Comparison of ENCODE assay signal across 8 mouse cellular contexts in the genomic region with DNA sequence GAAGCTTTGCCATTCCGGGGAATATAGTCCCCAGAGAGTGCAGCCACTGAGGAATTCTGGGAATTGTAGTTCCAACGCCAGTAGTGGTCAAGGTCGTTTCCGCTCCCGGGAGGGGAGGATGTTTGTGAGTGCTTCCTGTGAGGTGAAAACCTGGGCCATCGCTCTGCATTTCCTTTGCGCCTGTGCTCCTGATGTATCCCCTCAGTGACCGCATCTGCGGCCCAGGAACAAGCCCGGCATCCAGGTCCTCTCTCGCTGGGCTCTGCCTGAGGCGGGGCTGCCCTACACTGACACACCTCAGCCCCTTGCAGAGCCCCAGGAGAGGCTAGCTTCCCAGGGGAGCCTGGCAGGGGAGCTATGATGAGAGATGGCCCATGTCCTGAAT. TPM values are rescaled to one million over a fixed set of nuclear protein-coding genes. Genes with fewer than 3 reads are reported as not detected.
A peak's percentile ranks its signal among the peaks of the same experiment; 100 is the strongest.
DNase-seq lines count a peak whose midpoint lies in the region; ATAC-seq and TF ChIP-seq lines count a peak whose summit lies in the region.

Zfp93 (plus strand) TSS at position 133 of the 385 bp plus-strand sequence.

- H3K4me1 ChIP-seq in ES-Bruce4 (ENCODE audit: control insufficient read depth, insufficient read depth, low read length): no peaks in the 10 kb centered on the region
- H3K4me1 ChIP-seq in forebrain, embryonic 15.5 days: peaks cover 12% of the 10 kb centered on the region
- H3K4me1 ChIP-seq in liver, embryonic 16.5 days (ENCODE audit: control insufficient read depth, low read depth, low read length): no peaks in the 10 kb centered on the region
- H3K4me1 ChIP-seq in neural tube, embryonic 13.5 days (replicated peaks): peaks cover 14% of the 10 kb centered on the region

- no peaks in the 10 kb centered on the region for H3K27me3 ChIP-seq in ES-Bruce4 (ENCODE audit: control insufficient read depth, insufficient read depth, low read length, poor library complexity, severe bottlenecking)
- H3K27me3 ChIP-seq in forebrain, embryonic 15.5 days: no peaks in the 10 kb centered on the region
- no peaks in the 10 kb centered on the region for H3K27me3 ChIP-seq in liver, embryonic 16.5 days (ENCODE audit: control insufficient read depth, insufficient read depth, low read depth, low read length)
- no peaks in the 10 kb centered on the region for H3K27me3 ChIP-seq in neural tube, embryonic 13.5 days

- H3K4me2 ChIP-seq in forebrain, embryonic 15.5 days (replicated peaks): peak within 1 kb of the TSS; percentile 81
- H3K4me2 ChIP-seq in liver, embryonic 16.5 days (ENCODE audit: low read depth, low read length): peak within 1 kb of the TSS; percentile 63
- peak within 1 kb of the TSS; percentile 77 for H3K4me2 ChIP-seq in neural tube, embryonic 13.5 days

- peaks cover 9% of the 10 kb centered on the region for H3K36me3 ChIP-seq in ES-Bruce4 (ENCODE audit: control insufficient read depth, insufficient read depth, low read length, poor library complexity, severe bottlenecking)
- H3K36me3 ChIP-seq in forebrain, embryonic 15.5 days: peaks cover 16% of the 10 kb centered on the region
- H3K36me3 ChIP-seq in liver, embryonic 16.5 days (ENCODE audit: control insufficient read depth, insufficient read depth): peaks cover 4% of the 10 kb centered on the region; the same call in 1 of the 2 replicates
- peaks cover 19% of the 10 kb centered on the region for H3K36me3 ChIP-seq in neural tube, embryonic 13.5 days

- TF ChIP-seq EP300 in ES-Bruce4 (IDR thresholded peaks at IDR 0.05; ENCODE audit: insufficient read depth, low read depth, low read length): no peak

- peak; percentile 67 to 72 for DNase-seq in heart, postnatal 14 days
- DNase-seq in large intestine, adult 2 months (ENCODE audit: low read depth, low spot score): peak; percentile 78
- DNase-seq in thymus, adult 18-20 months: peak; percentile 62 to 74

- H3K27ac ChIP-seq in ES-Bruce4 (ENCODE audit: insufficient read depth, low read length): peak within 1 kb of the TSS; percentile 95
- peak within 1 kb of the TSS; percentile 76 for H3K27ac ChIP-seq in forebrain, embryonic 15.5 days (replicated peaks)
- no peak within 1 kb of the TSS for H3K27ac ChIP-seq in liver, embryonic 16.5 days (ENCODE audit: low read length)
- peak within 1 kb of the TSS; percentile 89 for H3K27ac ChIP-seq in neural tube, embryonic 13.5 days (replicated peaks)

- 0% methylated on average over 12 of the region's 12 CpGs for WGBS in forebrain, embryonic 15.5 days
- under 1% methylated on average over 12 of the region's 12 CpGs for WGBS in large intestine, adult 2 months
- WGBS in liver, embryonic 16.5 days (ENCODE audit: insufficient replicate concordance): 5% methylated on average over 12 of the region's 12 CpGs
- WGBS in neural tube, embryonic 13.5 days: under 1% methylated on average over 12 of the region's 12 CpGs

- no peaks in the 10 kb centered on the region for H3K9me3 ChIP-seq in ES-Bruce4 (replicated peaks; ENCODE audit: control insufficient read depth, insufficient read depth, low read length, poor library complexity, severe bottlenecking)
- H3K9me3 ChIP-seq in forebrain, embryonic 15.5 days: no peaks in the 10 kb centered on the region
- no peaks in the 10 kb centered on the region for H3K9me3 ChIP-seq in liver, embryonic 16.5 days (replicated peaks; ENCODE audit: control insufficient read depth, low read length)
- no peaks in the 10 kb centered on the region for H3K9me3 ChIP-seq in neural tube, embryonic 13.5 days

- H3K4me3 ChIP-seq in ES-Bruce4 (ENCODE audit: low read depth, low read length): peak within 1 kb of the TSS; percentile 90
- H3K4me3 ChIP-seq in forebrain, embryonic 15.5 days: peak within 1 kb of the TSS; percentile 61
- peak within 1 kb of the TSS; percentile 64 for H3K4me3 ChIP-seq in liver, embryonic 16.5 days (ENCODE audit: low read depth, low read length)
- H3K4me3 ChIP-seq in neural tube, embryonic 13.5 days: peak within 1 kb of the TSS; percentile 65

- TF ChIP-seq POLR2A in ES-Bruce4 (IDR thresholded peaks at IDR 0.05; ENCODE audit: insufficient read depth, low read length): peak; percentile 62

- intact Hi-C loops in heart, postnatal 14 days (cut with DNase I): no loop called here

- TF ChIP-seq CTCF in ES-Bruce4 (IDR thresholded peaks at IDR 0.05; ENCODE audit: low read depth, low read length): no peak

- peak within 1 kb of the TSS; percentile 42 for H3K9ac ChIP-seq in ES-Bruce4 (ENCODE audit: low read depth, poor library complexity, severe bottlenecking)
- H3K9ac ChIP-seq in forebrain, embryonic 15.5 days (replicated peaks): peak within 1 kb of the TSS; percentile 91
- H3K9ac ChIP-seq in liver, embryonic 16.5 days (ENCODE audit: low read depth, low read length): peak within 1 kb of the TSS; percentile 70
- H3K9ac ChIP-seq in neural tube, embryonic 13.5 days: peak within 1 kb of the TSS; percentile 86

- peak; percentile 96 for ATAC-seq in cerebellum, adult (ENCODE audit: insufficient number of reproducible peaks, low FRiP score, low TSS enrichment)
- ATAC-seq in forebrain, embryonic 15.5 days (replicated peaks): peak; percentile 96
- peak; percentile 91 for ATAC-seq in liver, embryonic 16.5 days (ENCODE audit: low read depth)
- peak; percentile 91 for ATAC-seq in neural tube, embryonic 13.5 days (ENCODE audit: low read depth)

RNA-seq across cellular contexts. Expression of gene Zfp93, which starts in this region (rescaled TPM):
- 8.5 and 14.3 TPM in 2 replicates for polyA plus RNA-seq in ES-Bruce4 (2011; ENCODE audit: insufficient read depth, insufficient read length, low read depth, missing spikeins)
- 9.3 and 12.1 TPM in 2 replicates for polyA plus RNA-seq in forebrain, embryonic 15.5 days (2015; fragmentation: Nextera tagmentation; extraction: Ambion mirVana)
- 1 to 10 TPM; 3.1 to 4.9 TPM for total RNA-seq in heart, postnatal 14 days (2021)
- 1.0 and 1.3 TPM in 2 replicates for polyA plus RNA-seq in large intestine, adult 2 months (2012; rRNA removed)
- 1.1 and 1.3 TPM in 2 replicates for polyA plus RNA-seq in liver, embryonic 16.5 days (2015; fragmentation: Nextera tagmentation; extraction: Ambion mirVana)
- polyA plus RNA-seq in neural tube, embryonic 13.5 days (2015; fragmentation: Nextera tagmentation; extraction: Ambion mirVana): 6.9 and 7.6 TPM in 2 replicates
